Mouse (Mus musculus) neural tube, embryonic 15.5 days (tissue): ENCODE measurements around the gene Cd27. TPM values are rescaled to one million over a fixed set of nuclear protein-coding genes. Genes with fewer than 3 reads are reported as not detected.

ENCODE experiments used
- microRNA-seq: library from miRNA; unstranded; fragments of <30 nt; microRNA quantifications from one replicate; pipeline ENCODE4, GENCODE M21; 2017
- polyA plus RNA-seq: library from polyadenylated mRNA; unstranded; fragments of >200 nt; fragmentation: Nextera tagmentation; extraction: Ambion mirVana; gene quantifications from 2 replicates; pipeline ENCODE4 v1.2.1, GENCODE M21; 2015

The Cd27 gene
- polyA plus RNA-seq, 1 experiment from 2014 or later, result 2.0 TPM

Small RNA genes within 50 kb of the gene (microRNA-seq; reads per million reads assigned to microRNA genes)
- not detected for gene Mir3098
- gene Mir8113, result not detected

Other genes starting within 250 kb of the Cd27 start
- 59.4 and 72.4 TPM in 2 replicates for gene Pianp, start 240.3 kb downstream of the Cd27 start, polyA plus RNA-seq
- 18.5 and 19.5 TPM in 2 replicates for gene Zfp384, start 227.9 kb downstream of the Cd27 start, polyA plus RNA-seq
- 129 and 133 TPM in 2 replicates for gene Ing4, start 197.2 kb downstream of the Cd27 start, polyA plus RNA-seq
- gene Acrbp, start 187.3 kb downstream of the Cd27 start, polyA plus RNA-seq, result 17.3 and 21.5 TPM in 2 replicates
- gene Lpar5, start 169.1 kb downstream of the Cd27 start, polyA plus RNA-seq, result 1.0 and 1.2 TPM in 2 replicates
- gene Chd4, start 141.0 kb downstream of the Cd27 start, polyA plus RNA-seq, result 87.5 and 93.9 TPM in 2 replicates
- 47.8 and 58.0 TPM in 2 replicates for gene Nop2, start 105.1 kb downstream of the Cd27 start, polyA plus RNA-seq
- gene Iffo1, start 91.8 kb downstream of the Cd27 start, polyA plus RNA-seq, result 20.1 and 24.6 TPM in 2 replicates
- 1,563 and 1,690 TPM in 2 replicates for gene Gapdh, start 70.5 kb downstream of the Cd27 start, polyA plus RNA-seq
- gene Ncapd2, start 45.3 kb downstream of the Cd27 start, polyA plus RNA-seq, result 38.2 and 56.6 TPM in 2 replicates
- 156 and 167 TPM in 2 replicates for gene Mrpl51, start 45.2 kb downstream of the Cd27 start, polyA plus RNA-seq
- 53.8 and 57.4 TPM in 2 replicates for gene Vamp1, start 21.5 kb downstream of the Cd27 start, polyA plus RNA-seq
- 7.1 and 11.9 TPM in 2 replicates for gene Tapbpl, start 5.2 kb downstream of the Cd27 start, polyA plus RNA-seq
- not detected in 2 replicates for gene Tuba3a, start 49.0 kb upstream of the Cd27 start, polyA plus RNA-seq
- 19.5 and 28.1 TPM in 2 replicates for gene Ltbr, start 76.9 kb upstream of the Cd27 start, polyA plus RNA-seq
- gene Scnn1a, start 83.6 kb upstream of the Cd27 start, polyA plus RNA-seq, result 0.44 and 2.6 TPM in 2 replicates
- 13.6 and 28.4 TPM in 2 replicates for gene Tnfrsf1a, start 112.4 kb upstream of the Cd27 start, polyA plus RNA-seq
- gene Plekhg6, start 143.8 kb upstream of the Cd27 start, polyA plus RNA-seq, result 0.23 and 0.70 TPM in 2 replicates